ENCODE assay signal across 18 mouse cellular contexts in the genomic region with DNA sequence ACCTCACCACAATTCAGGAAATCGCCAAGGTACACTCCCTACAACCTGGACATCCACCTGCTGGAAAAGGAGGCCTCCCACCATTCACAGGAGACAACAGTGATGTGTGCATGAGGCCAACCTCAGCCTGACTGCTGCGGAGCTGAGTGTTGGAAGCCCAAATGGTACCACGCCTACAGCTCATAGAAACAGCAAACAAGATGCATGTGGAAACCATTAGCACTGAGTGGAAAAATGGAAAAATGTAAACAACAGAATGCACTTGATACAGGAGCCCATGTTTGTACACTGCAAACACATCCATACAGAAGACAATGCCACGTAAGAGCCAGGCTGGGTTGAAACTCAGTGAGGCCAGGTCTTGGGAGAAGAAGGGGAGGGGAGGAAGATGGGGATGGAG. TPM values are rescaled to one million over a fixed set of nuclear protein-coding genes. Genes with fewer than 3 reads are reported as not detected.
DNase-seq lines count a peak whose midpoint lies in the region; ATAC-seq and TF ChIP-seq lines count a peak whose summit lies in the region.
"Had no signal": no experiment of that assay in that cellular context is flagged by ENCODE, and none has a peak within 500 bp of the region (broad histone marks: within the 10 kb centered on the region; RNA-seq: fewer than 3 reads in every experiment).

No protein-coding gene starts in this region.

- H3K27ac ChIP-seq in limb, embryonic 11.5 days (replicated peaks; ENCODE audit: low read depth, low read length), result no peak overlapping the region
- no peak overlapping the region for H3K27ac ChIP-seq in limb, embryonic 10.5 days
- H3K27ac ChIP-seq in spleen, adult 2 months (ENCODE audit: insufficient read depth, low read length), result peak overlapping the region; percentile 10
- peak overlapping the region; percentile 79 for H3K27ac ChIP-seq in embryonic facial prominence, embryonic 15.5 days (replicated peaks)
- H3K27ac ChIP-seq in neural tube, embryonic 15.5 days (replicated peaks), result no peak overlapping the region
- H3K27ac ChIP-seq: limb, embryonic 12.5 days had no signal

- H3K36me3 ChIP-seq in limb, embryonic 11.5 days (ENCODE audit: control insufficient read depth, insufficient read depth, low read length), result peaks cover 5% of the 10 kb centered on the region; the same call in 1 of the 2 replicates
- peaks cover 25% of the 10 kb centered on the region for H3K36me3 ChIP-seq in limb, embryonic 10.5 days
- peaks cover 9% of the 10 kb centered on the region for H3K36me3 ChIP-seq in spleen, adult 2 months (ENCODE audit: control insufficient read depth, insufficient read depth, low read length)
- peaks cover 14% of the 10 kb centered on the region for H3K36me3 ChIP-seq in embryonic facial prominence, embryonic 15.5 days
- H3K36me3 ChIP-seq in neural tube, embryonic 15.5 days, result peaks cover 12% of the 10 kb centered on the region

- 79% methylated on average over 4 of the region's 4 CpGs for WGBS in limb, embryonic 11.5 days
- WGBS in limb, embryonic 10.5 days, result 82% methylated on average over 4 of the region's 4 CpGs
- 93% methylated on average over 4 of the region's 4 CpGs for WGBS in spleen, adult 2 months
- whole genome bisulfite sequencing in embryonic facial prominence, embryonic 15.5 days, result 51% methylated on average over 4 of the region's 4 CpGs
- WGBS in neural tube, embryonic 15.5 days, result 83% methylated on average over 4 of the region's 4 CpGs

- H3K27me3 ChIP-seq in limb, embryonic 11.5 days (ENCODE audit: control insufficient read depth, insufficient read depth, low read length), result no peaks in the 10 kb centered on the region
- H3K27me3 ChIP-seq in limb, embryonic 10.5 days (ENCODE audit: low read depth, poor library complexity, severe bottlenecking), result no peaks in the 10 kb centered on the region
- no peaks in the 10 kb centered on the region for H3K27me3 ChIP-seq in spleen, adult 2 months (ENCODE audit: control insufficient read depth, insufficient read depth, low read length)
- no peaks in the 10 kb centered on the region for H3K27me3 ChIP-seq in embryonic facial prominence, embryonic 15.5 days
- no peaks in the 10 kb centered on the region for H3K27me3 ChIP-seq in neural tube, embryonic 15.5 days (replicated peaks)
- H3K27me3 ChIP-seq: limb, embryonic 12.5 days; stomach, embryonic 15.5 days had no signal

- TF ChIP-seq CTCF in spleen, adult 2 months (IDR thresholded peaks at IDR 0.05; ENCODE audit: extremely low read depth, insufficient read depth, insufficient read length, insufficient replicate concordance), result no peak

- H3K9ac ChIP-seq in limb, embryonic 11.5 days (ENCODE audit: low read length), result 0 out of 2 replicates have a peak overlapping the region, but pooled peaks have one; percentile 34
- no peak overlapping the region for H3K9ac ChIP-seq in embryonic facial prominence, embryonic 15.5 days
- H3K9ac ChIP-seq in neural tube, embryonic 15.5 days (replicated peaks), result no peak overlapping the region
- H3K9ac ChIP-seq: limb, embryonic 12.5 days; stomach, embryonic 15.5 days had no signal

- H3K9me3 ChIP-seq in limb, embryonic 11.5 days (ENCODE audit: control insufficient read depth, low read length), result no peaks in the 10 kb centered on the region
- no peaks in the 10 kb centered on the region for H3K9me3 ChIP-seq in limb, embryonic 10.5 days (replicated peaks)
- no peaks in the 10 kb centered on the region for H3K9me3 ChIP-seq in embryonic facial prominence, embryonic 15.5 days (replicated peaks)
- no peaks in the 10 kb centered on the region for H3K9me3 ChIP-seq in neural tube, embryonic 15.5 days (replicated peaks)
- H3K9me3 ChIP-seq: limb, embryonic 12.5 days; stomach, embryonic 15.5 days had no signal

- no peak for ATAC-seq in limb, embryonic 11.5 days (ENCODE audit: insufficient number of reproducible peaks, low FRiP score, low TSS enrichment, low read depth)
- ATAC-seq in embryonic facial prominence, embryonic 15.5 days (ENCODE audit: insufficient number of reproducible peaks, low FRiP score, low TSS enrichment, low read depth), result no peak
- no peak for ATAC-seq in neural tube, embryonic 15.5 days (ENCODE audit: low FRiP score)
- ATAC-seq: forebrain, embryonic 14.5 days; lung, postnatal 0 days had no signal

- no peak for DNase-seq in limb, embryonic 11.5 days (ENCODE audit: low spot score)
- DNase-seq in limb, embryonic 10.5 days (ENCODE audit: low spot score), result no peak
- DNase-seq in spleen, adult 2 months (ENCODE audit: low read depth in 1 of 2, low spot score in 2 of 2), result peak in 1 of 2 experiments; percentile 3
- no peak for DNase-seq in spleen, postnatal 4 days (ENCODE audit: low spot score in 2 of 2)
- DNase-seq in T-cell, adult 2 months (ENCODE audit: low spot score), result no peak
- DNase-seq: adrenal gland, postnatal 10 days; cerebellum, adult 2 months; gastrocnemius, postnatal 25 days; heart, postnatal 14 days; kidney, adult 11 months; thymus, postnatal 14 days had no signal

- no peak overlapping the region for H3K4me3 ChIP-seq in limb, embryonic 11.5 days (ENCODE audit: low read depth, low read length)
- no peak overlapping the region for H3K4me3 ChIP-seq in limb, embryonic 10.5 days
- no peak overlapping the region for H3K4me3 ChIP-seq in spleen, adult 2 months (ENCODE audit: extremely low read depth, insufficient read depth, insufficient read length)
- H3K4me3 ChIP-seq in embryonic facial prominence, embryonic 15.5 days (replicated peaks), result 0 out of 2 replicates have a peak overlapping the region, but pooled peaks have one; percentile 16
- no peak overlapping the region for H3K4me3 ChIP-seq in neural tube, embryonic 15.5 days (replicated peaks)

- TF ChIP-seq POLR2A in spleen, adult 2 months (IDR thresholded peaks at IDR 0.05; ENCODE audit: low read depth, low read length), result no peak

- H3K4me2 ChIP-seq in limb, embryonic 11.5 days (ENCODE audit: low read depth, severe bottlenecking), result no peak overlapping the region
- peak overlapping the region; percentile 72 for H3K4me2 ChIP-seq in embryonic facial prominence, embryonic 15.5 days (replicated peaks)
- H3K4me2 ChIP-seq in neural tube, embryonic 15.5 days, result peak overlapping the region; percentile 70; the same call in 1 of the 2 replicates

- peaks cover 15% of the 10 kb centered on the region for H3K4me1 ChIP-seq in limb, embryonic 11.5 days (ENCODE audit: control insufficient read depth, insufficient read depth, low read length)
- H3K4me1 ChIP-seq in limb, embryonic 10.5 days, result peaks cover 42% of the 10 kb centered on the region
- H3K4me1 ChIP-seq in spleen, adult 2 months (ENCODE audit: control insufficient read depth, insufficient read depth, insufficient read length), result peaks cover 30% of the 10 kb centered on the region
- peaks cover 44% of the 10 kb centered on the region for H3K4me1 ChIP-seq in embryonic facial prominence, embryonic 15.5 days
- H3K4me1 ChIP-seq in neural tube, embryonic 15.5 days, result peaks cover 42% of the 10 kb centered on the region

RNA-seq across cellular contexts. Expression of a gene that starts 1.2 kb away (rescaled TPM):
- 91.2 and 93.7 TPM in 2 replicates for polyA plus RNA-seq in limb, embryonic 11.5 days (2014; fragmentation: Nextera tagmentation; extraction: Ambion mirVana)
- 74.9 and 79.2 TPM in 2 replicates for polyA plus RNA-seq in limb, embryonic 10.5 days (2016; fragmentation: Nextera tagmentation; extraction: Ambion mirVana)
- polyA plus RNA-seq in spleen, adult 2 months (2012; rRNA removed), result 85.3 and 99.6 TPM in 2 replicates
- 98.5 and 100 TPM in 2 replicates for polyA plus RNA-seq in embryonic facial prominence, embryonic 15.5 days (2015; fragmentation: Nextera tagmentation; extraction: Ambion mirVana)
- 105 and 111 TPM in 2 replicates for polyA plus RNA-seq in neural tube, embryonic 15.5 days (2015; fragmentation: Nextera tagmentation; extraction: Ambion mirVana)

RNA-seq across cellular contexts. Expression of a gene that starts 15.2 kb away (rescaled TPM):
- polyA plus RNA-seq in limb, embryonic 11.5 days (2014; fragmentation: Nextera tagmentation; extraction: Ambion mirVana), result not detected in 2 replicates
- not detected in 2 replicates for polyA plus RNA-seq in limb, embryonic 10.5 days (2016; fragmentation: Nextera tagmentation; extraction: Ambion mirVana)
- 0.09 and 0.11 TPM in 2 replicates for polyA plus RNA-seq in spleen, adult 2 months (2012; rRNA removed)
- not detected in 2 replicates for polyA plus RNA-seq in embryonic facial prominence, embryonic 15.5 days (2015; fragmentation: Nextera tagmentation; extraction: Ambion mirVana)
- not detected in 2 replicates for polyA plus RNA-seq in neural tube, embryonic 15.5 days (2015; fragmentation: Nextera tagmentation; extraction: Ambion mirVana)
- polyA plus RNA-seq: forebrain, embryonic 14.5 days; hindbrain, embryonic 14.5 days; limb, embryonic 12.5 days; lung, postnatal 0 days; stomach, embryonic 15.5 days had no signal

RNA-seq across cellular contexts. Expression of a gene that starts 19.4 kb away (rescaled TPM):
- not detected in 2 replicates for polyA plus RNA-seq in limb, embryonic 11.5 days (2014; fragmentation: Nextera tagmentation; extraction: Ambion mirVana)
- 0.15 TPM in 1 of 2 replicates, not detected in the other for polyA plus RNA-seq in limb, embryonic 10.5 days (2016; fragmentation: Nextera tagmentation; extraction: Ambion mirVana)
- 1.9 and 2.2 TPM in 2 replicates for polyA plus RNA-seq in spleen, adult 2 months (2012; rRNA removed)
- 0.31 and 0.37 TPM in 2 replicates for polyA plus RNA-seq in embryonic facial prominence, embryonic 15.5 days (2015; fragmentation: Nextera tagmentation; extraction: Ambion mirVana)
- polyA plus RNA-seq in neural tube, embryonic 15.5 days (2015; fragmentation: Nextera tagmentation; extraction: Ambion mirVana), result 0.20 and 0.28 TPM in 2 replicates

RNA-seq across cellular contexts. Expression of a gene that starts 24.0 kb away (rescaled TPM):
- 116 and 124 TPM in 2 replicates for polyA plus RNA-seq in limb, embryonic 11.5 days (2014; fragmentation: Nextera tagmentation; extraction: Ambion mirVana)
- 129 and 148 TPM in 2 replicates for polyA plus RNA-seq in limb, embryonic 10.5 days (2016; fragmentation: Nextera tagmentation; extraction: Ambion mirVana)
- polyA plus RNA-seq in spleen, adult 2 months (2012; rRNA removed), result 386 and 394 TPM in 2 replicates
- polyA plus RNA-seq in embryonic facial prominence, embryonic 15.5 days (2015; fragmentation: Nextera tagmentation; extraction: Ambion mirVana), result 159 and 178 TPM in 2 replicates
- 102 and 141 TPM in 2 replicates for polyA plus RNA-seq in neural tube, embryonic 15.5 days (2015; fragmentation: Nextera tagmentation; extraction: Ambion mirVana)

RNA-seq across cellular contexts. Expression of a gene that starts 24.6 kb away (rescaled TPM):
- polyA plus RNA-seq in limb, embryonic 11.5 days (2014; fragmentation: Nextera tagmentation; extraction: Ambion mirVana), result 4.8 and 5.8 TPM in 2 replicates
- 5.9 and 7.9 TPM in 2 replicates for polyA plus RNA-seq in limb, embryonic 10.5 days (2016; fragmentation: Nextera tagmentation; extraction: Ambion mirVana)
- polyA plus RNA-seq in spleen, adult 2 months (2012; rRNA removed), result 358 and 415 TPM in 2 replicates
- 9.7 and 10.8 TPM in 2 replicates for polyA plus RNA-seq in embryonic facial prominence, embryonic 15.5 days (2015; fragmentation: Nextera tagmentation; extraction: Ambion mirVana)
- polyA plus RNA-seq in neural tube, embryonic 15.5 days (2015; fragmentation: Nextera tagmentation; extraction: Ambion mirVana), result 72.1 and 80.9 TPM in 2 replicates

Comparison
In these comparisons a context has a peak if more than half of its experiments do, and no peak if none do; other contexts are left out.
1. H3K27ac ChIP-seq: peak in spleen, adult 2 months (single experiment) and embryonic facial prominence, embryonic 15.5 days (single experiment); none in limb, embryonic 11.5 days (single experiment), limb, embryonic 10.5 days (single experiment) and neural tube, embryonic 15.5 days (single experiment).